Mouse (Mus musculus): ENCODE measurements at regions not wholly inside any gene's neighbourhood (a gene's known extent, or its start where the extent isn't known, plus 50 kb on each side); places are given as distances from the start of the nearest gene placed in this dataset.
"Not testable (repeated sequence)": the region's sequence is repeated elsewhere in the genome, so short reads cannot be mapped to it uniquely, and the experiment has no call there.

- no peak for DNase-seq (ENCODE audit: extremely low spot score, low spot score)
Observed at GRCm38 (mm10) chr3:18295921-18296320, 347.7 kb downstream of the Cypt12 start.

DNA sequence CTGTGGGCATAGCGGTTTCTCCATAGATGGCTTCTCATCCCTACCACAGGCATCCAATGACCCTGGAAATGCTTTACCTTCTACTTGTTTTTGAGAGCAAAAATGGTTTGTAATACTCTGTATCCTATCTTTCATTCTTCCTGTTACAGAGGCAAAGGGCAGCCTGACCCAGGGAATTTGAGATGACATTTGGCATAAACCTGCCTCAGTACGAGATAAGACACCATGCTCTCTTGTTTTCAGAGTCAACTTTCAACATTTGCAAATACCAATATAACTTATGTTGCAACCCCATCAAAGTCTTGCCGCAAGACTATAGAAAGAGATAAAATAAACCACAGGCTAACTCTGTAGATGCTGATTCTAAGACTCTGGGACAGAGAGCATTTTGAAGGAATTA lies 350.5 kb downstream of the Cypt12 start:
- DNase-seq (ENCODE audit: extremely low spot score, low spot score): no peak

DNA sequence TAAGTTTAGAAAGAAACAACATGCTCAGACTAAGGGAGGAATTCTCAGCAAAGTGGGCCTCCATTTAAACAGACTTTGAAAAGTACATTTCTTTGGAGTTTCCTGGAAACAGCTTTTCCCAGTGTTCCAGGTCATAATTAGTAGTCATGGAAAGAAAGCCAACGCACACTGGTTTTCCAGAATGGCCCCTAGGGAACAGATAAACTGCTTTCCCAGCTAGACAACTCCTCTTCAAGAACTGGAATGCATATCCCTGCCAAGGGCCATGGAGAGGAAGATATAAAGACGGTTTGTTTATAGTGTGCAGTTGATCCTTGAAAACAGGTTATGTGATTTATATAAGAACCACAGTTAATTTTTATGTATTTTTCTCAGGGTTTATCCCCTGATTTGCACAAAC lies 351.3 kb downstream of the Cypt12 start:
- DNase-seq (ENCODE audit: extremely low spot score, low spot score): no peak

GRCm38 (mm10) chr3:18319433-18319832 lies 371.2 kb downstream of the Cypt12 start:
- no peak for DNase-seq (ENCODE audit: extremely low spot score, low spot score)

- no peak for DNase-seq (ENCODE audit: extremely low spot score, low spot score)
Observed at GRCm38 (mm10) chr3:18333182-18333581, 385.0 kb downstream of the Cypt12 start.

- no peak for DNase-seq (ENCODE audit: extremely low spot score, low spot score)
Observed at GRCm38 (mm10) chr3:18339189-18339588, 391.0 kb downstream of the Cypt12 start.

- no peak for DNase-seq (ENCODE audit: extremely low spot score, low spot score)
Observed at GRCm38 (mm10) chr3:18341757-18342156, 393.5 kb downstream of the Cypt12 start.

- no peak for DNase-seq (ENCODE audit: extremely low spot score, low spot score)
Observed at GRCm38 (mm10) chr3:18378014-18379005, 430.1 kb downstream of the Cypt12 start.

GRCm38 (mm10) chr3:18421886-18422575 lies 473.8 kb downstream of the Cypt12 start:
- DNase-seq (ENCODE audit: extremely low spot score, low spot score): no peak

GRCm38 (mm10) chr3:18428908-18429307 lies 480.7 kb downstream of the Cypt12 start:
- DNase-seq (ENCODE audit: extremely low spot score, low spot score): no peak

DNA sequence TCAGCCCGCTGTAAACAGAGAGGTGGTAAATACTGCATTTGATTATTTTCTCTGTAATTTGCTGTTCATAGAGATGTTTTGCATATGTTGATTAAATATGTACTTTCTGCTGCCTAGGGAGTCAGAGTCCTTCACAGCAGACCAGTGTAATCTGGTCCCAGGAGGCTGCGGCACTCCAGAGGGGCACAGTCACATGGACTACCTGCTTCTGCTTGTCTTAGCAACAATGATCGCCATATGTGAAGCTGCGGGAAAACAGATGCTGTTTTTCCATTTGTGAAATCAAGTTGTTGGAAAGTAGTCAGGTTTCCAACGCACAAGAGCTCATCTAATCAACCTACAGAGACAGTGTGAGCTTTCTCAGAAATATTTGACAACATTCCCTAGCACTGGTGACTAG lies 490.6 kb downstream of the Cypt12 start:
- no peak for DNase-seq (ENCODE audit: extremely low spot score, low spot score)

- DNase-seq (ENCODE audit: extremely low spot score, low spot score): no peak
Observed at GRCm38 (mm10) chr3:18452197-18452933, 504.2 kb downstream of the Cypt12 start.

- no peak for DNase-seq (ENCODE audit: extremely low spot score, low spot score)
Observed at GRCm38 (mm10) chr3:18453220-18453985, 505.2 kb downstream of the Cypt12 start.

DNA sequence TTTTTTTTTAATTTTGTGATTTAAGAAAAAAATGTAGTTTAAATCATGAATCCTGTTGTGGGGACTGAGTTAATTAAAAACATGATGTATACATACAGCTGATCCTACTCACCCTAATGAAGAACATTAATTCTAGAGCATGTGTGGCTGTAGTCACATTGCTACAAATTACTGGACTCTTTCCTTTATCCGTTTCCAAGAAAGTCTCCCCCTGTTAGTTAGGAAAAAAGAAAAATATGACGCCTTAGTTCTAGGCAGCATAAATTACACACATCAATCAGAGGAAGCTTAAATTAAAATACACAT lies 505.7 kb downstream of the Cypt12 start:
- no peak for DNase-seq (ENCODE audit: extremely low spot score, low spot score)

GRCm38 (mm10) chr3:18454558-18455191 lies 506.5 kb downstream of the Cypt12 start:
- DNase-seq (ENCODE audit: extremely low spot score, low spot score): not testable (repeated sequence)

- no peak for DNase-seq (ENCODE audit: extremely low spot score, low spot score)
Observed at GRCm38 (mm10) chr3:18456033-18456690, 508.0 kb downstream of the Cypt12 start.

DNA sequence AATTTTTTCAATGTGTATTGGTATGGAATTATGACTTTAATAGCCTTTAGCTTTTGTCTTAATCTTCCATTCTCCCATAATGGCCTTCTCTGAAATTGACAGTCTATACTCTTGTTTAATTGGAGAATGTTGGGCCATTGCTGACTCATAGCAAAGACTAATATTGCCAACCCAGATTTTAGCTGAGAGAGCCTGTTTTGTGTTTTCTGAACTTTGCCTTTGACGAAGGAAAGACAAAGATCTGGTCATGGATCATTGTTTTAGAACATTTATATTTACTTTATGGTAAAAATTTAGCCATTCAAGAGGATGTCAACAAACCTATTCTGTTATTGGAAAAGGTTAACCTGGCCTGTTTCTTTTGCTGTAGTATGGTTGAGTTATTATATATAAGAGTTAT lies 512.1 kb downstream of the Cypt12 start:
- DNase-seq (ENCODE audit: extremely low spot score, low spot score): no peak

- no peak for DNase-seq (ENCODE audit: extremely low spot score, low spot score)
Observed at GRCm38 (mm10) chr3:18471846-18472245, 523.6 kb downstream of the Cypt12 start.

GRCm38 (mm10) chr3:18479557-18479956 lies 531.3 kb downstream of the Cypt12 start:
- DNase-seq (ENCODE audit: extremely low spot score, low spot score): no peak

DNA sequence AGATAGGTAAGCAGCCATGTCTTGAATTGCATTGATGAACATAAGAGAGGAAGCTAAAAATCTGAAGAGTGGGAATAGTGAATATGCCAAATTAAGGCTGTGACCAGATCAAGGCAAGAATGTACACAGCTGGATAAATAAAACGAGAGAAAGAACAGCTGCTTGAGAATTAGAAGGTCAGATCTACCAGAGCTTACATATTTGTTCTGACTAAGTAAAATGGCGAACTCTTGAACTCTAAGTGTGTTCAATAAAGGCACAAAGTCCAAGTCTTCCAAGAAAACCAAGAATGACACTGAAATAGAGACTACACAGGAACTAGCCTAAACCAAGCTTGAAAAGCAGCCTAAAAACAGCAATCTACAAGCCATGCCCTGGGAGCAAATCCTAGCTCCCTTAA lies 533.8 kb downstream of the Cypt12 start:
- no peak for DNase-seq (ENCODE audit: extremely low spot score, low spot score)
